Mouse (Mus musculus): ENCODE measurements around the gene Ncstn. TPM values are rescaled to one million over a fixed set of nuclear protein-coding genes. Genes with fewer than 3 reads are reported as not detected.

Gene Ncstn
- total and polyA plus RNA-seq, 3 experiments = 15.0 to 56.1 (median 24.5) TPM

DNA sequence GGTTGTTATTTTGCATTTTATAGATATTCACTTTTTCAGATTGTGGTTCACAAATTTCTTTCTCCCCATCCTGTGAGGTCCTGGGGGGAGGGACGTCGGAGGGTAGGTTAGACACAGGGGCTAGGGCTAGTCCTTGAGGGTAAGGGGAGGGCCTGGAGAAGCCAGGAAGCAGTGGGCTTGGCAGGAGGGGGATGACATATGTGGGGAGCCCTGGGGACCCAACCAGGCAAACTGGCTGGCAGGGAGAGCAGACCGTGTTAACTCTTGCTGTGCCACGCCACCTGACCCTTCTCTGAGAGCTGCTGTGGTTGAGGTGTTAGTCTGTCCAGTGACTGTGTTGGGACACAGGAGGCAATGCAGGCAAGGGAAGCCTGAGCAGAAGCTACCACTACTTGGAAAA, 21.9 kb downstream of the Ncstn start:
- no peak for TF ChIP-seq CTCF (conservative IDR thresholded peaks at IDR 0.05 in 1 of 2, IDR thresholded peaks at IDR 0.05 in 1 of 2; ENCODE audit: low read depth in 2 of 2, low read length in 2 of 2)
- no peak for TF ChIP-seq RAD21 (IDR thresholded peaks at IDR 0.05; ENCODE audit: low read depth, low read length)
- no peak for TF ChIP-seq NELFE (IDR thresholded peaks at IDR 0.05; ENCODE audit: low read depth, low read length)
- no peak for TF ChIP-seq NRF1 (IDR thresholded peaks at IDR 0.05; ENCODE audit: low read depth, low read length)
- no peak for TF ChIP-seq KAT2A (IDR thresholded peaks at IDR 0.05; ENCODE audit: insufficient replicate concordance, low read length)
- TF ChIP-seq CHD1 (IDR thresholded peaks at IDR 0.05; ENCODE audit: low read depth, low read length) = no peak
- TF ChIP-seq SIN3A (IDR thresholded peaks at IDR 0.05; ENCODE audit: low read length) = no peak
- no peak for TF ChIP-seq EP300 (IDR thresholded peaks at IDR 0.05; ENCODE audit: low read length)
- no peak for TF ChIP-seq RCOR1 (conservative IDR thresholded peaks at IDR 0.05; ENCODE audit: low read depth, low read length)
- no peak for TF ChIP-seq MEF2A (IDR thresholded peaks at IDR 0.05; ENCODE audit: borderline replicate concordance, low read depth, low read length)
- no peak for TF ChIP-seq TCF12 (IDR thresholded peaks at IDR 0.05; ENCODE audit: low read depth, low read length)
- no peak for TF ChIP-seq ZKSCAN1 (IDR thresholded peaks at IDR 0.05; ENCODE audit: borderline replicate concordance, low read depth, low read length)
- TF ChIP-seq HCFC1 (IDR thresholded peaks at IDR 0.05; ENCODE audit: low read depth, low read length) = no peak
- no peak for DNase-seq (ENCODE audit: extremely low read depth)
- Histone ChIP-seq H3K36me3 (replicated peaks in 1 of 2; ENCODE audit: control insufficient read depth in 1 of 2, insufficient read depth in 1 of 2, low read length in 1 of 2) (peaks cover 14 to 24% of the 10 kb centered on the region in 2 experiments), H3K4me1 (ENCODE audit: control insufficient read depth in 1 of 2, insufficient read depth in 2 of 2) (peaks cover 25 to 49% of the 10 kb centered on the region in 2 experiments), H3K4me3 (replicated peaks in 1 of 3; ENCODE audit: low read depth in 2 of 3, low read length in 2 of 3, poor library complexity in 1 of 3) (no peak overlapping the region), H3K27ac (ENCODE audit: insufficient read depth, low read depth) (no peak overlapping the region), H3K4me2 (ENCODE audit: insufficient read depth, low read depth, poor library complexity, severe bottlenecking) (no peak overlapping the region), H3K9ac (ENCODE audit: insufficient read depth, low read depth) (no peak overlapping the region), H3K9me3 (replicated peaks; ENCODE audit: low read length) (no peaks in the 10 kb centered on the region), H3K79me2 (replicated peaks; ENCODE audit: control insufficient read depth, extremely low read depth, insufficient read depth, poor library complexity, severe bottlenecking) (no peaks in the 10 kb centered on the region), H3K27me3 (replicated peaks) (no peaks in the 10 kb centered on the region)
- dilution Hi-C loops (cut with MboI; ENCODE audit: extremely low pct_ligation_motif_present, extremely low pct_unique_long_range_greater_than_20kb, low sequenced_read_pairs) = no loop called here
- in situ Hi-C loops (cut with MboI; ENCODE audit: low pct_ligation_motif_present, low pct_unique_long_range_greater_than_20kb, low sequenced_read_pairs) = no loop called here

DNA sequence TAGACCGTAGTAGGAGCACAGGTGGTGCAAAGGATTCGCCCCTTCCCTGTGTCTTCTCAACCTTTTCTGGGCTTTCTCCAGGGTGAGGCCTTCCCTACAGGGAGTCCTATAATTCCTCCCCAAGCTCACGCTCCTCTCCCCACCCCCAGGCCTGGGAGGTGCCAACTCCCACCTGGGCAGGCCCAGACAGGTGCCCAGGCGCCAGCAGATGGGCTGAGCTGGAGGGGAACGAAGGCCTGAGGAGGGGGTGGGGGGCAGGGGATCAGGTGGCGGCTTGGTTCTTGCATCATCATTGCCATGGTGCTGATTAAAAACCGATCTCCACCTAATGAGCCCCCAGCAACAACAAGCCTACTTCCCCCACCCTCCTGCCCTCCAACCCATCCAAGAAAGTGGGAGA, 23.7 kb downstream of the Ncstn start:
- H3K27me3 ChIP-seq (replicated peaks) = no peaks in the 10 kb centered on the region
- in situ Hi-C loops (cut with MboI; ENCODE audit: low pct_ligation_motif_present, low pct_unique_long_range_greater_than_20kb, low sequenced_read_pairs) = no loop called here
- TF ChIP-seq ETS1 (conservative IDR thresholded peaks at IDR 0.05; ENCODE audit: low read depth, low read length) (no peak), IRF4 (IDR thresholded peaks at IDR 0.05; ENCODE audit: low read depth, low read length) (no peak), MAZ (IDR thresholded peaks at IDR 0.05; ENCODE audit: low read depth, low read length) (no peak), CHD1 (IDR thresholded peaks at IDR 0.05; ENCODE audit: low read depth, low read length) (no peak), MYC (IDR thresholded peaks at IDR 0.05; ENCODE audit: low read depth, low read length) (no peak), ZMIZ1 (IDR thresholded peaks at IDR 0.05; ENCODE audit: low read depth, low read length) (no peak), MXI1 (IDR thresholded peaks at IDR 0.05; ENCODE audit: low read depth, low read length) (no peak), RCOR1 (conservative IDR thresholded peaks at IDR 0.05; ENCODE audit: low read depth, low read length) (no peak), CTCF (conservative IDR thresholded peaks at IDR 0.05 in 1 of 2, IDR thresholded peaks at IDR 0.05 in 1 of 2; ENCODE audit: low read depth in 2 of 2, low read length in 2 of 2) (no peak), PAX5 (IDR thresholded peaks at IDR 0.05; ENCODE audit: low read length) (no peak), USF2 (conservative IDR thresholded peaks at IDR 0.05; ENCODE audit: low read depth, low read length) (no peak), CHD2 (IDR thresholded peaks at IDR 0.05; ENCODE audit: low read length) (no peak), ELF1 (IDR thresholded peaks at IDR 0.05; ENCODE audit: low read depth, low read length) (no peak), POLR2A (IDR thresholded peaks at IDR 0.05; ENCODE audit: low read depth, low read length) (no peak), TBP (conservative IDR thresholded peaks at IDR 0.05; ENCODE audit: low read depth, low read length) (no peak), KAT2A (IDR thresholded peaks at IDR 0.05; ENCODE audit: insufficient replicate concordance, low read length) (no peak)
- H3K9ac ChIP-seq (ENCODE audit: insufficient read depth, low read depth) = no peak overlapping the region
- no peak for DNase-seq (ENCODE audit: extremely low read depth)
- no peaks in the 10 kb centered on the region for H3K9me3 ChIP-seq (replicated peaks; ENCODE audit: low read length)
- H3K4me1 ChIP-seq (ENCODE audit: control insufficient read depth in 1 of 2, insufficient read depth in 2 of 2) = peaks cover 25 to 43% of the 10 kb centered on the region in 2 experiments
- H3K4me2 ChIP-seq (ENCODE audit: insufficient read depth, low read depth, poor library complexity, severe bottlenecking) = no peak overlapping the region
- peaks cover 0 to 6% of the 10 kb centered on the region in 2 experiments for H3K36me3 ChIP-seq (replicated peaks in 1 of 2; ENCODE audit: control insufficient read depth in 1 of 2, insufficient read depth in 1 of 2, low read length in 1 of 2)
- no peaks in the 10 kb centered on the region for H3K79me2 ChIP-seq (replicated peaks; ENCODE audit: control insufficient read depth, extremely low read depth, insufficient read depth, poor library complexity, severe bottlenecking)
- H3K27ac ChIP-seq (ENCODE audit: insufficient read depth, low read depth) = no peak overlapping the region
- dilution Hi-C loops (cut with MboI; ENCODE audit: extremely low pct_ligation_motif_present, extremely low pct_unique_long_range_greater_than_20kb, low sequenced_read_pairs) = no loop called here
- H3K4me3 ChIP-seq (replicated peaks in 1 of 3; ENCODE audit: low read depth in 2 of 3, low read length in 2 of 3, poor library complexity in 1 of 3) = no peak overlapping the region

All from CH12.LX (cell line).